Mouse (Mus musculus): ENCODE measurements around the gene Kcnj4.

DNA sequence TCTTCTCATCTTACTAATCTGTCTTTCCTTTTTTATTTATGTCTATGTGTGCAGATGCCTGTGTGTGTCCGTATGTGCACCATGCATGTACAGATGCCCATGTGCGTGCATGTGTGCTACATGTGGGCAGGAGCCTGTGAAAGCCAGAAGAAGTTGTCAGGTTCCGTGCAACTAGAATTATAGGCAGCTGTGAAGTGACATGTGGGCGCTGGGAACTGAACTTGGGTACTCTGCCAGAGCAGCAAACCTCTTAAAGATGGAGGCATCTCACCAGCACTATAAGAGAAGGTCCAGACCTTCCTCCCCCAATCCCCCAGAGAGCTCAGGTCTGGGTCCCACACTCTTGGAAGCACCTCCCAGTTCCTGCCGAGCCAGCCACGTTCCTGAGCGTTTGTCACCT is 1.4 kb upstream of the Kcnj4 start:
- TF ChIP-seq CTCF (IDR thresholded peaks at IDR 0.05; ENCODE audit: insufficient read depth, low read length) (no peak), POLR2A (IDR thresholded peaks at IDR 0.05; ENCODE audit: borderline replicate concordance, extremely low read depth, low read depth, low read length) (no peak)
